Mouse (Mus musculus) thymus, postnatal 14 days (tissue): Measurements from ENCODE around the gene Tmem35b.
"Not testable (repeated sequence)": the region's sequence is repeated elsewhere in the genome, so short reads cannot be mapped to it uniquely, and the experiment has no call there.

ENCODE experiments used
- DNase-seq: peaks from one replicate; pipeline ENCODE4 v3.0.0; 2021

Tmem35b gene

DNA sequence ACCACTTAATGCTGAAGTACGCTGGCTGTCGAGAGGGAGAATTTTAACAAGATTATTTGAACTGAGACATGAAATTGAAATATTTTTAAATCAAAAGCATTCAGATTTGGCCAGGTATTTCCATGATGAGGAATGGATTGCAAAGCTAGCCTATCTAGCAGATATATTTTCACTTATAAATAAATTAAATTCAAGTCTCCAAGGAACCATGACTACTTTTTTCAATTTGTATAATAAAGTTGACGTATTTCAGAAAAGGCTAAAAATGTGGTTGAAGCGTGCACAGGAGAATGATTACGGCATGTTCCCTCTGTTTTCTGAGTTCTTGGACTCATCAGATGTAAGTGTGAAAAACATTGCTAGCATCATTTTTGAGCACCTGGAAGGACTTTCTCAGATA, at the start of gene Tmem35b:
Gene Tmem35b (plus strand): TSS at position 301 of the 400 bp plus-strand sequence.
- DNase-seq = no peak

DNA sequence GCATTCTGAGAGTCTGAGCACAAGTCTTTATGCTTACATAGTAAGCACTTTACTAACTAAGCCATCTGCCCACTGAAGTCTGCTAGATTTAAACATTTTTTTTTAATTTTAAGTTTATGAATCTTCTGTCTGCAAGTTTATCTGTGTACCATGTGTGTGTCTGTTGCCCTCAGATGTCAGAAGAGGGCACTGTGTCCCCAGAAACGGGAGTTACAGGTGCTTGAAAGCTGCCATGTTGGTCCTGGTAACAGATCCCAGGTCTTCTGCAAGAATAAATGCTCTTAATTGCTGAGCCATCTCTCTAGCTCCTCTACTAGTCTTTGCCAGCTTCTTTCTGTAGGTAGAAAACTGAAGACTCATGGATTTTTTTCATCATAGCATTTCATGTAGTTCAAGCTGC, 48.6 kb upstream of the Tmem35b start:
- DNase-seq = no peak

DNA sequence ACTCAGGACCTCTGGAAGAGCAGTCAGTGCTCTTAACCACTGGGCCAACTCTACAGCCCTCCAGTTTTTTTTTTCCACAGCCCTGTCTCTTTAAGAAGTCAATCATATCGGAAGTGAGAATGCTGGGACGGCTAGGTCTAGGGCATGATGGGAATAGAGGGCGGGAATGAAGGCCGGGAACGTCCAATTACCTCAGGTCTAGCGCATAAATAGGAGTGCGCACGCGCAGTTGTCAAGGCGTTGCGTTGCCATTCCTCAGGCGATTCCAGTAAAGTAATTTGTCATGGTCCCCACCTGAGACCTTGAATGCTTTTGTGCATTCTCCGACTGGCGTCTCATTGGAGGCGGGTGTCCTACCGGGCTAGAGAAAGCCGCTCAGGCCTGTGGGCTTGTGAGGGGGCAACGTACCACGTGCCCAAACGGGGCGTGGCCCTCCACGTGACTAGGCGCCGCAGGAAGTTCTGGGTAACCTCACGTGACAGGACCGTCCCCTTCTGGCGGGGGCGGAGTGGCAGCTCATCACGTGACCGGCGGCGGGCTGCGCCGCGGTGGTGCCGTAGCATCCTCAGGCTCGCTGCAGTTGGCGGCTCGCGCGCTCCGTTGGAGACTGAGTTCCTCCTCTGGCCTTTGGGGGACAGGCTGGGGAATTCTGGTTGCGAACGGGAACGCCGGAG, 46.5 kb upstream of the Tmem35b start, which contains the start of gene Zmym6:
Gene Zmym6 (plus strand): TSS at position 509 of the 674 bp plus-strand sequence.
- peak; percentile 95 for DNase-seq

DNA sequence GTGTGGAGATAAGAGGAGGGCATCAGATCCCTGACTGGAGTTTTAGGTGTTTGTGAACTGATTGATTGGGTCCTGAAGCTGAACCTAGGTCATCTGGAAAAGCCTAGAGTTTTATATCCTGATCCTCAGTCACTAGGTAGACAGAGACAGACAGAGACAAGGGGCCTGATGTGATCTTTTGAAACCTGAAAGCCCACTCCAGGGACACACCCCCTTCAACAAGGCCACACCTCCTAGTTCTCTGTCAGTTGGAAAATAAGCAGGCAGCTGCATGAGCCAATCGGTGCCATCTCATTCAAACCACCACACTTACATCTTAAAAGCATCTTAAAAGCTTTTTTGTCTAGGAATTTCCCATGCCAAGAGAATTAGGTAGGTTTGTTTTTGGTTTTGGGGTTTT, 42.7 kb upstream of the Tmem35b start:
- DNase-seq = no peak

DNA sequence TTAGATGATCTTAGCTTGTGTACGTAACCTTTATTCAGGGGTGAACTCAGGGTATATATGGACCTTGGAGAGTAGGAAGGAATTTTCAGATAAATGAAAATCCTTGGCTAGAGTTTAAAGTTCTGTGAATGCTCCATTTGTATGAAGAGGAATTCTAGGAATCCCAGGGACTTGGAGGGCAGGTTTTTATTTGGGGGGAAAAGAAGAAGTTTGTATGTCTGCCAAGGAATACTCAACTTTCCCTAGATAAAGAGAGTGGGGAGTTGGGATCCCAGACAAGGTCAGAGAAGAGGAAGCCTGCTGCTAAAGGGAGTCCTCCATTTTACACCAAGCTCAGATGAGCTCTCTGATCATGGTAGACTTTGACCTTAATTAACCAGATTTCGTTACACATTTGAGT, 40.4 kb upstream of the Tmem35b start:
- DNase-seq = no peak

DNA sequence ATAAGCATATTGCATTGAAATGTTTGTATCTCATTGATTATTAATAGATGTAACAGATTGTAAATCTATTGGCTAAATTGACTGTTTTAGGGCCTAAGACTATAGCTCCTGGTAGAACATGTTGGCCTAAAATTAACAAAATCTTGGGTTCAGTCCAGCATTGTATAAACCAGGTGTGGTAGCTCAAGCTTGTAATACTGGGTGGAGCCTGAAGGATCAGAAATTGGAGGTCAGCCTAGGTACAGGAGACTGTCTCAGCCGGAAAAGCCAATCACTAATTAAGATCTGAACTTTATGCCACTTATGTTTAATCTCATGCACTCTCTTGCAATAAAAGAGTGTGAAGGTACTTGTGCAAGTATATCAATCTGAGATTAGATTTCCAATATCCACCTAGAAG, 37.7 kb upstream of the Tmem35b start:
- DNase-seq = no peak

DNA sequence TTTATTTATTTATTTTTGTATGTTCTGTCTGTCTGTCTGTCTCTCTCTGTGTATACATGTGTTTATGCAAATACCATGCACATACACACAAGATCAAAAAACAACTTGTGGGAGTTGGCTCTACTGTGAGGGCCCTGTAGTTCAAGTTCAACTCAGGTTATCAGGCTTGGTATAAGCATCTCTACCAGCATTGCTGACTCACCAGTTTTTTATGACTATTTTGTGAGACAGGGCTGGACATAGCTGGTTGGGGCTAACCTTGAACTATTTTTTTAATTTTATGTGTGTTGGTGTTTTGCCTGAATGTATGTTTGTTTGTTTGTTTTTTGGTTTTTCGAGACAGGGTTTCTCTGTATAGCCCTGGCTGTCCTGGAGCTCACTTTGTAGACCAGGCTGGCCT, 32.3 kb upstream of the Tmem35b start:
- no peak for DNase-seq

DNA sequence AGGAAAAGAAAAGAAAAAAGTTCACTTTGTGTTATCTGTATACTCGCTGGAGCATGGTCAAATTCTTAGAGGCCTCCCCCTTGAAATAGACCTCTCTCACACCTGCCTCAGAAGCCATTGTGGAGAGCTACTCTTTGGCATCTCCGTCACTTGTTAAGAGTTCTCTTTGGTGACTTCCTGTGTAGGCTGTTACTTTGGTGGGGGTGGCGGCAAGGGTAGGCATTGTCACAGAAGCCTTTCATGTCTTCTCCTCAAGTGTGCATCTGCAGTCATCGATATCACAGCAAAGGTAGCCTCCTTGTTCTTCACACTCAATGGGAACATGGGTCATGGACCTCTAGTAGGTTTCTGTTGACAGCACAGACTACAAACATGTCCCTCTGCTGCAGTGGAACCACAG, 28.4 kb upstream of the Tmem35b start:
- peak; percentile 53 for DNase-seq

DNA sequence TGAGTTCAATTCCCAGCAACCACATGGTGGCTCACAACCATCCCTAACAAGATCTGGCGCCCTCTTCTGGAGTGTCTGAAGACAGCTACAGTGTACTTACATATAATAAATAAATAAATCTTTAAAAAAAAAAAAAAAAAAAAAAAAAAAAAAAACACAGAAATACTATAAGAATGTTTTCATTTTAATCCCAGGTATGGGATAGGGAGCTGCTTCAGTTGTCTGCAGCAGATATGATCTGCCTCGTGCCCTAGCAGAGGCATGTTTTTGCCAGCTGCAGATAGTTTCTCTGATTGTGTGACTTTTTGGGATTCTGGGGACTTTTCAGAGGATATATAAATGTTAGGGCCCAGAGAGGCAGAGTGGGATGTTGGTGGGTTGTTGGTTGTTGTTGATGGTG, 23.9 kb upstream of the Tmem35b start:
- not testable (repeated sequence) for DNase-seq

DNA sequence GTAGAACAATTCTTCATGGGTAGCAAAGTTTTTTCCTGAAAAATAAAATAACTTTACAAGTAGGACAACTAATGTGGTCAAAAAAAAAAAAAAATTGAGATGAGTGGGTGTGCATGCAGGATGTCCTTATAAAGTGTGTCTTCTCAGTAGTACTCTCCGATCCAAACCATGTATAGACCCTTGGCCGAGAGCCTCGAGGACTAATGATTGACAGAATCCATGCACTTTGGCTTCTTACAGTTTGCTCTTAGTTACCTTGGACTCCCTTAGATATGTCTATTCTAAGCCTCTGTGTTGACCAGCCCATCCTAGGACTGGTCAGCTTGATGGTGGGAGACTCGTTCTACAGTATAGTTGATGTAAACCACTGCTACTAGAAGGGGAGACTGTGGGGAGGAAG, 15.9 kb upstream of the Tmem35b start:
- no peak for DNase-seq

DNA sequence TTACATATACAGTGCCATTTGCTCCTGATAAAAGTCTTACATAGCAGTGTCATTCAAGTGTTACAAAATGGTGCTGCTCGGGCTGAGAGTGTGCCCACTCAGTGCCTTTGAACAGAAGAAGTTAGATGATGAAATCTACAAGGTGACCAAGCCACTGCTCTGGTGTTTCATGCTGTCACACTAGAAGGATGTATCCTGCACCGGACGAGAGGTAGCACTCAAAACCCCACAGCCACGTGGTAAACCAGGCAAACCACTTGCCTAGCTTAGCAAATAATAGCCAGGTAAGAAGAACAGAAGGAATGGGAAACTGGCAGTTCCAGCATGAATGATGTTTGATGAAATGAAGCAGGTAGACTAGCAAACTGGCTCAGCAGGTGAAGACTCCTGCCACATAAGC, 12.9 kb upstream of the Tmem35b start:
- DNase-seq = no peak

DNA sequence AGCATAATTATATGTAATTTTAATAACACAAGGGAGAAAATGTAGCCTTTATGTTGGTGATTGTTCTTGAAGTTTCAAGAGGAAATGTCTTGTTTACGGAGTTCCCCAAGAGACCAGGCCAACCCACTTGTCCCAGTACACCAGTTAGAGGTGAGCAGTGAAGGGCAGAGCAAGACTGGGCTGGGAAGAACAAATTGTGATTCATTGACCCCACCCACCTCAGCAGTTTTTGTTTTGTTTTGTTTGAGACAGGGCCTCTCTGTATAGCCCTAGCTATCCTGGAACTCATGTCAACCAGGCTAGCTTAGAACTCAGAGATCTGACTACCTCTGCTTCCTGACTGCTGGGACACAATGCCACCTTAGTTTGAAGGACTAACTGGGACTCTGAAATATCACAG, 840 bp downstream of the Tmem35b start:
- DNase-seq = no peak

DNA sequence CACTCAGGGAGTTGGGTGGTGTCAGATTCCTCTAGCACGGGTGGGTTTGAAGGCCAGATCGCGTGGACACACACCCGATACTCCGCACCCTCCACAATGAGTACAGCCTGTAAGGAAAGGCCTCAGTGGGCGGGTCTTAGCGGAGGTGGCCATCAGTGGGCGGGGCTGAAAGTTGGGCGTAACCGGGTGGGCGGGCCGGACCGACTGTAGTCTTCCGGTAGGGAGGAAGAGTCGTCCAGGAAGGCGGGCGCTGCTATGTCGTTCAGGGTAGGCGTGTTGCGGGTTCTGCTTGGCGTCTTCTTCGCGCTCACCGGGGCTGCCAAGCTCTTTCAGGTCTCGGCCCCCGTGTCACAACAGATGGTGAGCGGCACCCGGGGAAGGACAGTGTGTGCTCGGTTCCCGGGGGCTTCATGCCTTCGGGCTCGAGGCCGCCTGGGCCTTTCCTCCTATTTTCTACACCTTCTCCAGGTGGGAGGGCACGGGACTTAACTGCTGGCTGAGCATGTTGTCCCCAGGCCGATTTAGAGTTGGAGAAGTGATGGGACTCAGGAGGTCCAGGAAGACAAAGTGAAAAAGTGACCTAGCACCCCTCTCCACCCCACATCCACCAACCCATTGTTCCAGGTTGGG, 2.5 kb downstream of the Tmem35b start:
- DNase-seq = peak; percentile 92

DNA sequence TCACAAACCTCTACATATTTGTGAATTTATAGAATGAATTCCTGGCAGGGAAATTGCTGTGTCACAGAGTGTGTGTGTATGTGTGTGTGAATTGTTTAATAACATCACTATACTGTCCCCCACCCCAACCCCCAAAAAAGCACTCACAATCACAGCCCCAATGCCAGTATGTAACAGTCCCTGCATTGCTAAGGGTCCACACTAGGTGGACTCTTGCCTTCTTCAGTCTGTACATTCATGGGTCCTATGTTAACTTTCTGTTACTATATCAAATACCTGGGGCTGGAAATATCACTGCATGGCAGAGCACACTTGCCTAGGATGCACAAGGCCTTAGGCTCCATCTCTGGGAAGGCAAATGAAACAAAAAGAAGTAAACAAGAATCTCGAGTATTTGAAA, 11.2 kb downstream of the Tmem35b start:
- no peak for DNase-seq

DNA sequence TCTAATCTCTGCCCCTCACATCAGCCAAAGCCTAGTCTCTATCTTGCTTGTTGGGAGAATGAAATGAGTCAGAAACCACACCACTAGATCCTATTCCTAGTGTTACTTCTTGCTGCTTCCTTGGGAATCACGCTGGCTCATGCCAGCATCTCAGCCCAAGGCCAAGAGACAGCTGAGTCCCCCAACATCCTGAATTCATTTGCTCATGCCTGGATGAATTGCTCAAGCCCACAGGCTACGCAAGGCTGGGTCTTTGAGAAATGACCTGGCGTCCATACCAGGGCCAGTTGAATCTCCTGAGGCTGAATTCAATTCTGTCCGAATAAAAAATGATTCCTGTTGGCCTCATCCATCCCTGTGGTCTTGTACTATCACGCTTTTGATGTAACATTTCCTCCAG, 14.1 kb downstream of the Tmem35b start:
- DNase-seq = no peak

DNA sequence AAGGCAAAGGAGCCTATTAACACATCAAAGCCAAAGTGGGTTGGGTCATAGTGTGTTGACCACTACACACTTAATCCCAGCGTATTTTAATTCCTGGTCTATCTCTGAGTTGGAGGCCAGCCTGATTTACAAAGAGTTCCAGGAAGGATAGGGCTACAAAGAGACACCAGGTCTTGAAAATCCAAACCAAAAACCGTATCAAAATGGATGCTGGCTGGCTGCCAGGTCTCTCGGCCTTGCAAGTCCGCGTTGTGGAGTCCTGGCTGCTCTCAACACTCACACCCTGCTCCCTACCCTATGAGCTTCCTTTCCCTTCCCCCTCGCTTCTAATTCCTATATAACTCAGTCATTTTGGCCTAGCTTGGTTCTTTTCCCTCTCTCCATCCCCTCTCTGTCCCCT, 15.0 kb downstream of the Tmem35b start:
- DNase-seq = no peak

DNA sequence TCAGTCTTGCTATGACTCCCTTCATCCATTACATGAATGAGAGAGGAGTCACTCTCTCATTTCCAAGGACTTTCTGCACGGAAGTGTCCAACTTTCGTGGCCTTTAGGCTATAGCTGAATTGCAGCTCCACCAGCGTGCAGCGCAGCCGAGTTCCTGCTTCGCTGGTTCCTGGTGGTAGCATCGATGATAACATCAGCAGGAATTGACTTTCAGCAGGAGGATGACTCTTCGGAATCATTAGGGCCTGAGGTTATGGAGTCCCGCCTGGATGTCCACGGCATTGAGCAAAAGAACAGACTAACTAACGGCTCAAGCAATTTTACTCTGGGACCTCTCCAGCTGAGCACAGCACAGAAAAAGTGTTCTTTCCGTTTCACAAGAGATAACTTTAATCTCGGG, 26.5 kb downstream of the Tmem35b start:
- DNase-seq = no peak

DNA sequence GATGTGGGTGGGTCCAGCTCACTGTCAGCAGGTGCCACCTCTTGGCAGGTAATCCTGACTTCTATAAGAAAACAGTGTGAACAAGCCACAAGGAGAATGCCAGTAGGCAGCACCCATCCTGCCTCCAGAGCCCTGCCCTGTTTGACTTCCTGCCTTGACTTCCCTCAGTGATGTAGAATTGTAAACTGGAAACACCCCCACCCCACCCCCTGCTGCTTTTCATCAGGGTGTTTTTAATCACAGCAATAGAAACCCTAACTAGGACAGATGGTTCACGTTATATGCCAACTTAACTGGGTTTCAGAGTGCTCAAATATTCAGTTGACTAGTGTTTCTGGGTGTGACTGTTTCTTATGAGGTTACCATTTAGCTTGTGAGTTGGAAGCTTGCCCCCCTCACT, 29.9 kb downstream of the Tmem35b start:
- no peak for DNase-seq

DNA sequence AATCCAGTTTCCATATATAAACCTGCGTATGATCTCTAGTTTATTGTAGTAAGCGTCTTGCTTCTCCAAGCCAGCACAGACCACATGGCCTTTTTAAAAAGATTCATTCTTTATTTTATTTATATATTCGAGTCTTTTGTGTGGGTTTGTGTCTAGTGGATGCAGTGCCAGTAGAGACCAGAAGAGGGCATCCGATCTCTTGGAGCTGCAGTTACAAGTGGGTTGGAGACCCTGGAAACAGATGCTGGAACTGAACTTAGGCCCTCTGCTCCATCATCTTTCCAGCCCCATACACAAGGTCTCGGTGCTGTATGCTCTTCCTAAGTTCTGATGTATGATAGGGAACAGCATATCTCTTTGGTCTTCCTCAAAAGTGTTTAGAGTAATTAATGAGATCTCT, 32.3 kb downstream of the Tmem35b start:
- no peak for DNase-seq

DNA sequence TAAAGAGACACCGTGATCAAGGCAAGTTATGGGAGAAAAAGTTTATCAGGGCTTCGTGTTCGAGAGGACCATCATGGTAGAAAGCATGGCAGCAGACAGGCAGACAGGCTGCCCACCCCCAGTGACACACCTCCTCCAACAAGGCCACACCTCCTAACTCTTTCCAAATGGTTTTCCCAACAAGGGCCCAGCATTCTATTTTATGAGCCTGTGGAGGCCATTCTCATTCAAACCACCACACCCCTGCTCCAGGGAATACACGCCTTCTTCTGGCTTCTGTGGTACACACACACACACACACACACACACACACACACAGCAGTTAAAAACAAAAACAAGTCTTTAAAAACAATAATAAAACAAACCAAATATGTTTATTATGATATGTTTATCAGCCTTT, 34.3 kb downstream of the Tmem35b start:
- no peak for DNase-seq

DNA sequence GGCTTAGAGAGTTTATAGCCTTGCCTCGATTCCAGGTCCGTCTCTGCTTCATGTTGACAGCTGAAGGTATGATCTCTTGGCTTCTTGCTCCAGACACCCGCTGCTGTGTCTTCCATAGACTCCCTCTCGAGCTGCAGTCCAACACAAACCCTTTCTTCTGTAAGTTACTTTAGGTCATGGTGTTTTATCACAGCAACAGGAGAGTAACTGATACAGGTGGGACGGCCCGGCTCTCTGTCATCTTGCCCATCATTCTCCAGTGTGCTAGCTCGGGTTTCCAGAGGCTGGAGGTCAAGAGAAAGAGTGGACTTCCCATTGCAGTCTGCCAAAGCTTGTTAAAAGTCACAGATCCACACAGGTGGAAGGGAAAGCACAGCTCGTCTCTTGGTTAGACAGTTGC, 40.4 kb downstream of the Tmem35b start:
- DNase-seq = no peak

DNA sequence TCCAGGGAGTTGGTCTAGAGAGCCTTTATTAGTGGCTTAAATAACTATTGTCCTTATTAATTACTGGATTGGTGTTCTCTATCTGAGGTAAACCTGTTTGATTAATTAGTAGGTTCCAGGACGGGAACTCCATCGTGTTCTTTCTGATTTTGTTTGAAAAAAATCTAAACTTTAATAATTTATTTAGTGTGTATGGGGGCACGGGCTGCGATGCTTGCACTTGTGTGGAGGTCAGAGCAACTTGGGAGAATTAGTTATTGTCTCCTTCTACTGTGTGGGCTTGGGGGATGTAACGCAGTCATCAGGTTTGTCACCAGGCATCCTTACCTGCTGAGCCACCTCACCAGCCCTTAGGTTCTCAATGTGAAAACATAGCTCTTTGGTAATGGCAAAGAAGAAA, 43.6 kb downstream of the Tmem35b start:
- DNase-seq = no peak

DNA sequence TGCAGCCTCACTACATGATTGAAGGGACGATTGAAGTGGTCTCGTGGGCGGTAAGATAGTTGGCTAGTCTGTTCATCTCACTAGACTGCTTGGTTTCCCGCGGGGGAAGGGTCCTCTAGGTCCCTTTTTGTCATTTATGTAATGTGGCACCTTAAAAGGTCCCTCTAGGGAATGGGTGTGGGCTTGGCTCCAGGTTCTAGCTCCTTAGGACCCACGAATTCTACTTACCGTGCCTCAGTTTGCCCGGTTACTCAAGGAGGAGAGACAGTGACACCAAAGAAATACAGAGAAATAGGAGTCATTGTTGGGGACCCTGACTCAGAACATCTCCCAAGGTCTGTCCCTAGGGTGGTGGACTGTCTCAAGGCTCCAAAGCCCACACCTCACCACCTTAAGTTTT, 44.2 kb downstream of the Tmem35b start:
- DNase-seq = no peak

DNA sequence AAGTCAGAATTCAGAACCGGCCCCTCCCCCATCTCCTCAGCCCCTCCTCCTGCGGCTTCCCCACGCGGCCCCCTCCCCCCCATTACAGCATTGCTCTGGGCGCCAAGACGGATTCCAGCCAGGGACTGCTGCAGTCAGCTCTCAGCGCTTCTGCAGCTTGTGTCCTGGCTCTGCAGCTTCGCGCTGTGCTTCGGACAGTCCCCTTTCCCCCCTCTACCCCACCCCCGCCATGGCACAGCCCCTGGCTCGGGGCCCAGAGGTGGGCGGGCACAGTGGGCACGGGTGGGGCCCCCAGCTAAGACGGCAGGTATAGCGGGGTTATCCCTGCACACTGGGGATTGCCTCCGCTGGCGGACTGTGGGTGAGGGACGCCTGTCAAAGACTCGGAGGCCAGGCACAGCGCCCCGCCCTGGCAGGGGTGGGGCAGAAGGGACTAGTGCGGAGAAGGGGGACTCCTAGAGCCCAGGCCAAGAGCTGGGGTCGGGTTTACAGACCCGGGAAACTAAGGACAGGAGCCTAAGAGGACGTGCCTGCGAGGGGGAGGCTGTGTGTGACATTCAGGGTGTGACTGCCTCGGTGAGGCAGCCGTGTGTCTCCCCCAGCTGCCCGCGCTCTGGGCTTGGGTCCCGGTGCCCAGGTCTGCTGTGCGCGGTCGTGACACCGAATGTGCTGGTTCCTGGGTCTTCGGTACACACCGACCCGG, 44.9 kb downstream of the Tmem35b start:
- peak; percentile 13 for DNase-seq
